28 mouse cellular contexts compared by ENCODE assay signal in genomic region chr3:126670413-126670812, GRCm38 (mm10).
"Had no signal": no experiment of that assay in that cellular context is flagged by ENCODE, and none has a peak within 500 bp of the region (broad histone marks: within the 10 kb centered on the region; RNA-seq: fewer than 3 reads in every experiment).

No protein-coding gene starts in this region.

- H3K4me3 ChIP-seq: embryonic facial prominence, embryonic 10.5 days; embryonic facial prominence, embryonic 12.5 days; embryonic facial prominence, embryonic 13.5 days; embryonic facial prominence, embryonic 15.5 days; erythroblast, embryonic 14.5 days; forebrain, embryonic 10.5 days; forebrain, embryonic 12.5 days; forebrain, embryonic 13.5 days; forebrain, embryonic 15.5 days; gastrocnemius, adult 2 months; heart, adult 2 months had no signal

- H3K27ac ChIP-seq: embryonic facial prominence, embryonic 10.5 days; embryonic facial prominence, embryonic 12.5 days; embryonic facial prominence, embryonic 13.5 days; embryonic facial prominence, embryonic 15.5 days; forebrain, embryonic 12.5 days; forebrain, embryonic 13.5 days; forebrain, embryonic 15.5 days; gastrocnemius, adult 2 months; heart, adult 2 months had no signal

- DNase-seq: cerebellum, adult 8-10 months; cerebellum, adult 9-10 months; cerebellum, adult 9-11 months; cerebellum, postnatal 10 days; cerebellum, postnatal 14 days; cerebellum, postnatal 25 days; cerebellum, postnatal 36 days; embryo, embryonic 11 days; forebrain, postnatal 0 days; gastrocnemius, adult 2 months; gastrocnemius, postnatal 10 days; gastrocnemius, postnatal 14 days; gastrocnemius, postnatal 25 days; gastrocnemius, postnatal 36 days; heart, adult 11 months; heart, adult 18-20 months; heart, adult 2 months had no signal

- H3K36me3 ChIP-seq: embryonic facial prominence, embryonic 10.5 days; embryonic facial prominence, embryonic 12.5 days; embryonic facial prominence, embryonic 13.5 days; embryonic facial prominence, embryonic 15.5 days; forebrain, embryonic 10.5 days; forebrain, embryonic 12.5 days; forebrain, embryonic 15.5 days had no signal

- H3K9ac ChIP-seq: embryonic facial prominence, embryonic 12.5 days; embryonic facial prominence, embryonic 13.5 days; embryonic facial prominence, embryonic 15.5 days; forebrain, embryonic 12.5 days; forebrain, embryonic 13.5 days; forebrain, embryonic 15.5 days; forebrain, postnatal 0 days had no signal

- H3K9me3 ChIP-seq: embryonic facial prominence, embryonic 10.5 days; embryonic facial prominence, embryonic 12.5 days; embryonic facial prominence, embryonic 13.5 days; embryonic facial prominence, embryonic 15.5 days; forebrain, embryonic 10.5 days; forebrain, embryonic 12.5 days; forebrain, embryonic 13.5 days; forebrain, embryonic 15.5 days had no signal

- H3K4me2 ChIP-seq: embryonic facial prominence, embryonic 12.5 days; embryonic facial prominence, embryonic 13.5 days; embryonic facial prominence, embryonic 15.5 days; forebrain, embryonic 12.5 days; forebrain, embryonic 13.5 days; forebrain, embryonic 15.5 days had no signal

- ATAC-seq: forebrain, embryonic 13.5 days; forebrain, embryonic 14.5 days; forebrain, embryonic 15.5 days; forebrain, embryonic 16.5 days; forebrain, postnatal 0 days had no signal

- H3K27me3 ChIP-seq: embryonic facial prominence, embryonic 12.5 days; embryonic facial prominence, embryonic 13.5 days; embryonic facial prominence, embryonic 15.5 days; forebrain, embryonic 12.5 days; forebrain, embryonic 13.5 days; forebrain, embryonic 15.5 days had no signal
